Comparison of ENCODE assay signal across 8 mouse cellular contexts in the genomic region with DNA sequence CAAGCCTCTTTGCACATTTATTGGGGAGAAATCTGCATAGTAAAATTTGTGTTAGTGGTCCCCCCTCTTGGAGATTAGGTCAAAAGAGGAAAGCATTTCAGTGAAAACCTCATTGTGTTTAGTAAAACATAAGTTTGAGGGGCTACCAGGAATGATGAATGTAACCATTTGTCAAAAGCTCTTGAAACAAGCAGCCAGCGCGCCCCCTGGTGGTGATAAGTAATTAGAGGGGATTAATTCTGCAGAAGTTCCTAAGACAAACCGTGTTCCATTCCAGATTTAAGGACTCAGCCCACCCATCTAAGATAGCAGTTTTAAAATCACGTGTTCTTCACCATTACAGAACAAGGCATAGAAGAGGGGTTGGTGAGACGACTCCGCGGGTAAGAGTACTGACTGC. TPM values are rescaled to one million over a fixed set of nuclear protein-coding genes. Genes with fewer than 3 reads are reported as not detected.
DNase-seq lines count a peak whose midpoint lies in the region; ATAC-seq and TF ChIP-seq lines count a peak whose summit lies in the region.

No protein-coding gene starts in this region.

- no peak for TF ChIP-seq POLR2A in cortical plate, adult 2 months (IDR thresholded peaks at IDR 0.05; ENCODE audit: extremely low read depth, insufficient read depth, low read length)

- WGBS in liver, embryonic 12.5 days (ENCODE audit: insufficient replicate concordance), result 12% methylated on average over 7 of the region's 7 CpGs
- 22% methylated on average over 7 of the region's 7 CpGs for WGBS in limb, embryonic 10.5 days

- ATAC-seq in liver, embryonic 12.5 days, result no peak

- H3K4me3 ChIP-seq in liver, embryonic 12.5 days, result no peak overlapping the region
- H3K4me3 ChIP-seq in cortical plate, adult 2 months (ENCODE audit: insufficient read depth, low read length), result no peak overlapping the region
- H3K4me3 ChIP-seq in limb, embryonic 10.5 days, result no peak overlapping the region

- no peaks in the 10 kb centered on the region; the same call in 1 of the 2 replicates for H3K36me3 ChIP-seq in liver, embryonic 12.5 days
- no peaks in the 10 kb centered on the region for H3K36me3 ChIP-seq in limb, embryonic 10.5 days

- peaks cover 3% of the 10 kb centered on the region; the same call in 1 of the 2 replicates for H3K27me3 ChIP-seq in liver, embryonic 12.5 days (replicated peaks)
- H3K27me3 ChIP-seq in limb, embryonic 10.5 days (ENCODE audit: low read depth, poor library complexity, severe bottlenecking), result no peaks in the 10 kb centered on the region

- no peak overlapping the region for H3K9ac ChIP-seq in liver, embryonic 12.5 days

- no peaks in the 10 kb centered on the region for H3K9me3 ChIP-seq in liver, embryonic 12.5 days (replicated peaks)
- H3K9me3 ChIP-seq in limb, embryonic 10.5 days (replicated peaks), result no peaks in the 10 kb centered on the region

- DNase-seq in liver, result peak; percentile 77
- peak; percentile 58 to 84 for DNase-seq in adrenal gland, adult (ENCODE audit: inconsistent age in 2 of 2, low spot score in 1 of 2)
- DNase-seq in induced T-regulatory cell, adult 2 months (ENCODE audit: low read depth), result peak; percentile 75
- peak; percentile 87 for DNase-seq in limb, embryonic 10.5 days (ENCODE audit: low spot score)
- peak; percentile 86 for DNase-seq in retina, embryonic 14.5 days (ENCODE audit: low spot score)
- peak; percentile 36 to 62 for DNase-seq in urinary bladder, postnatal 36 days (ENCODE audit: low spot score in 2 of 2)

- TF ChIP-seq CTCF in cortical plate, adult 2 months (IDR thresholded peaks at IDR 0.05; ENCODE audit: extremely low read depth, insufficient read depth, low read length), result peak; percentile 55

- no peak overlapping the region for H3K27ac ChIP-seq in liver, embryonic 12.5 days
- no peak overlapping the region for H3K27ac ChIP-seq in cortical plate, adult 2 months (ENCODE audit: insufficient read depth, low read length)
- H3K27ac ChIP-seq in limb, embryonic 10.5 days, result no peak overlapping the region

- no peaks in the 10 kb centered on the region; the same call in 1 of the 2 replicates for H3K4me1 ChIP-seq in liver, embryonic 12.5 days
- H3K4me1 ChIP-seq in cortical plate, adult 2 months (ENCODE audit: control insufficient read depth, insufficient read depth, low read length), result no peaks in the 10 kb centered on the region
- peaks cover 3% of the 10 kb centered on the region; the same call in 1 of the 2 replicates for H3K4me1 ChIP-seq in limb, embryonic 10.5 days

- no peak overlapping the region for H3K4me2 ChIP-seq in liver, embryonic 12.5 days

RNA-seq across cellular contexts. Expression of gene Prmt2, which starts 35.7 kb away (rescaled TPM):
- polyA plus RNA-seq in liver, embryonic 12.5 days (2016; fragmentation: Nextera tagmentation; extraction: Ambion mirVana), result 10.1 and 10.5 TPM in 2 replicates
- polyA plus RNA-seq in cortical plate, adult 2 months (2012; rRNA removed), result 79.9 and 81.2 TPM in 2 replicates
- polyA plus RNA-seq in limb, embryonic 10.5 days (2016; fragmentation: Nextera tagmentation; extraction: Ambion mirVana), result 38.8 and 43.9 TPM in 2 replicates

RNA-seq across cellular contexts. Expression of gene S100b, which starts 51.7 kb away (rescaled TPM):
- polyA plus RNA-seq in liver, embryonic 12.5 days (2016; fragmentation: Nextera tagmentation; extraction: Ambion mirVana), result not detected in 2 replicates
- 238 and 260 TPM in 2 replicates for polyA plus RNA-seq in cortical plate, adult 2 months (2012; rRNA removed)
- polyA plus RNA-seq in limb, embryonic 10.5 days (2016; fragmentation: Nextera tagmentation; extraction: Ambion mirVana), result not detected in 2 replicates

RNA-seq across cellular contexts. Expression of gene Slc5a4a, which starts 54.7 kb away (rescaled TPM):
- 0.06 TPM in 1 of 2 replicates, not detected in the other for polyA plus RNA-seq in liver, embryonic 12.5 days (2016; fragmentation: Nextera tagmentation; extraction: Ambion mirVana)
- not detected in 2 replicates for polyA plus RNA-seq in cortical plate, adult 2 months (2012; rRNA removed)
- polyA plus RNA-seq in limb, embryonic 10.5 days (2016; fragmentation: Nextera tagmentation; extraction: Ambion mirVana), result not detected in 2 replicates

Comparison
In these comparisons a context has a peak if more than half of its experiments do, and no peak if none do; other contexts are left out.
1. RNA of gene S100b, which starts 51.7 kb away (polyA plus RNA-seq): 238 to 260 TPM in cortical plate, adult 2 months; not detected in limb, embryonic 10.5 days and not detected in liver, embryonic 12.5 days; every median in the first group is over 100 times any median in the second.
2. Peak in every context shown above with its lines, with median percentiles within 50 percentile points of each other: DNase-seq.